Mouse (Mus musculus) liver, embryonic 11.5 days (tissue): Measurements from ENCODE around the gene Lhx8. TPM values are rescaled to one million over a fixed set of nuclear protein-coding genes. Genes with fewer than 3 reads are reported as not detected.

Experiments
- ATAC-seq: fragments of 200-750 bp; cut with Nextera tagmentation; replicated peaks from 2 replicates; pipeline ENCODE4 v1.8.0; 2017; ENCODE audit warnings: moderate number of reproducible peaks, mild to moderate bottlenecking, moderate TSS enrichment, moderate library complexity; ENCODE audit not compliant: low FRiP score
- DNase-seq: peaks from one replicate; pipeline ENCODE4 v3.0.0-alpha.2; 2017; ENCODE audit warnings: low spot score
- H3K27ac ChIP-seq: fragments of 300-500 bp; sonication (generic); 2 replicates; pipeline ENCODE4 v1.5.1; 2014; ENCODE audit warnings: mild to moderate bottlenecking, low read depth, low read length, control low read depth
- H3K27me3 ChIP-seq: fragments of 300-500 bp; sonication (generic); replicated peaks from 2 replicates; pipeline ENCODE4 v1.6.1; 2014; ENCODE audit warnings: low read length, mixed read lengths; ENCODE audit not compliant: control insufficient read depth, insufficient read depth
- H3K36me3 ChIP-seq: fragments of 300-500 bp; sonication (generic); 2 replicates; pipeline ENCODE4 v1.6.1; 2014; ENCODE audit warnings: mild to moderate bottlenecking, low read length, moderate library complexity, mixed read lengths; ENCODE audit not compliant: control insufficient read depth, insufficient read depth
- H3K4me1 ChIP-seq: fragments of 300-500 bp; sonication (generic); replicated peaks from 2 replicates; pipeline ENCODE4 v1.6.1; 2014; ENCODE audit warnings: low read length, mixed read lengths; ENCODE audit not compliant: control insufficient read depth, insufficient read depth
- H3K4me2 ChIP-seq: fragments of 300-500 bp; sonication (generic); 2 replicates; pipeline ENCODE4 v1.6.1; 2014; ENCODE audit warnings: mild to moderate bottlenecking, control low read depth, moderate library complexity
- H3K4me3 ChIP-seq: fragments of 300-500 bp; sonication (generic); 2 replicates; pipeline ENCODE4 v1.5.1; 2014; ENCODE audit warnings: low read depth, low read length, control low read depth
- H3K9ac ChIP-seq: fragments of 300-500 bp; sonication (generic); 2 replicates; pipeline ENCODE4 v1.6.1; 2014; ENCODE audit warnings: low read depth, low read length, control low read depth
- H3K9me3 ChIP-seq: fragments of 300-500 bp; sonication (generic); 2 replicates; pipeline ENCODE4 v1.6.1; 2016; ENCODE audit warnings: low read length, inconsistent platforms, mixed read lengths; ENCODE audit not compliant: control insufficient read depth
- WGBS: fragments of 180-500 bp; shearing (Covaris S2); extraction: QIAGEN DNeasy Blood & Tissue Kit; methylation state at CpG from one replicate; pipeline ENCODE4 v1.1.7; 2014; 5-methylcytosine and 5-hydroxymethylcytosine counted together
- polyA plus RNA-seq: library from polyadenylated mRNA; unstranded; fragments of >200 nt; fragmentation: Nextera tagmentation; extraction: Ambion mirVana; gene quantifications from 2 replicates; pipeline ENCODE4 v1.2.1, GENCODE M21; 2014

The Lhx8 gene
- polyA plus RNA-seq, 1 experiment from 2014 or later, result 0.10 TPM

DNA sequence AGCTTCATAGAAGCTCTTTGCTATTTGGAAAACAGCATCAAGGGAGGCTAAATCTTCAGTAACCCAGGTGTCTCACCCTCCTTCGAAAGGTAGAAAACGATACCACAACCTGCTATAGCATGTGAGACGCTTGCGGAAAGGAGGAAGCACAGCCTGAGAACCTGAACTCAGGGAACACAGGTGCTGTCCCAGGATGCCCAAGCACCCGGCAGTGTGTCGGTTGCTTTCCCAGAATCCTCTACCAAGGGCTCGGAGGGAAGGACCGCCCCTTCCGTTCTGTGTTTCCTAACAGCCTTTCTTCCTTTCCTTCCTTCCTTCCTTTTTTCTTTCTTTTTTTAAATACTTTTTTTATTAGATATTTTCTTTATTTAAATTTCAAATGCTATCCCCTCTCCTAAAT, 30.5 kb downstream of the Lhx8 start:
- H3K4me2 ChIP-seq, result no peak overlapping the region
- H3K9me3 ChIP-seq, result no peaks in the 10 kb centered on the region
- H3K27ac ChIP-seq, result no peak overlapping the region
- no peaks in the 10 kb centered on the region for H3K27me3 ChIP-seq
- WGBS, result 89% methylated on average over 9 of the region's 9 CpGs
- no peaks in the 10 kb centered on the region for H3K36me3 ChIP-seq
- ATAC-seq (no peak), DNase-seq (no peak)
- H3K4me3 ChIP-seq, result no peak overlapping the region
- H3K9ac ChIP-seq, result no peak overlapping the region
- H3K4me1 ChIP-seq, result peaks cover 2% of the 10 kb centered on the region; the same call in 1 of the 2 replicates

DNA sequence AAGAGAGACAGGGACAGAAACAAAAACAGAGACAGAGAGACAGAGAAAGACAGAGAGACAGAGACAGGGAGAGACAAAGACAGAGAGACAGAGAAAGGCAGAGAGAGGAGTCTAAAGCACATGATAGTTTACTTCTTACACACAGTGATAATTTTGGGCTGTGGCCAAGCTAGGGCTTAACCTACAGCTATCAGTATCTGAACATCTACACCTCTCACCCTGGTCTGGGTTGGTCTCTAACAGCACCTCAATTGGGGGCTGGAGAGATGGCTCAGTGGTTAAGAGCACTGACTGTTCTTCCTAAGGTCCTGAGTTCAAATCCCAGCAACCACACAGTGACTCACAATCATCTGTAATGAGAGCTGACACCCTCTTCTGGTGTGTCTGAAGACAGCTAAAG, 32.0 kb downstream of the Lhx8 start:
- Histone ChIP-seq H3K4me3 (no peak overlapping the region), H3K4me1 (peaks cover 2% of the 10 kb centered on the region; the same call in 1 of the 2 replicates), H3K27ac (no peak overlapping the region), H3K9me3 (no peaks in the 10 kb centered on the region), H3K27me3 (no peaks in the 10 kb centered on the region), H3K36me3 (no peaks in the 10 kb centered on the region), H3K4me2 (no peak overlapping the region), H3K9ac (no peak overlapping the region)
- ATAC-seq, result peak; percentile 62
- no peak for DNase-seq

DNA sequence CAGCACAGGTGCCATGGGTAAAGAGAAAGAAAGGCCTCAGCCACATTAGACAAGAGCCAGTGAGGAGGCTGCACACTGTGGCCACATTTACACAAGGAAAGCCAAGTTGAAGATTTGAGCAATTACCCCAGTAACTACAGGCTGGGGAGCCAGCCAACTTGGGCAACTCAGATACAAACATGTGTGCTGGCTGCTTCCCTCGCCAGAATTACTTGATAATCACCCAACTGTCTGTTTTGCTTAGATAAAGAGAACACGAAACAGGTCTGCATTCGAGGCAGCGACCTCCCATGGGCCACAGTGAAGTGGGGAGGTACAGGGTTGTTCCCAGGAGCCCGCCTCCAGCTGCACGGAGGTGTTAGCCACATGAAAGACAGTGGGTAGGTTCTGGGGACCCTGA, 33.0 kb downstream of the Lhx8 start:
- 38% methylated on average over 6 of the region's 6 CpGs for WGBS
- Histone ChIP-seq H3K4me1 (peaks cover 2% of the 10 kb centered on the region; the same call in 1 of the 2 replicates), H3K27me3 (no peaks in the 10 kb centered on the region), H3K9me3 (no peaks in the 10 kb centered on the region), H3K4me3 (no peak overlapping the region), H3K4me2 (no peak overlapping the region), H3K36me3 (no peaks in the 10 kb centered on the region), H3K9ac (no peak overlapping the region), H3K27ac (no peak overlapping the region)
- ATAC-seq (peak; percentile 82), DNase-seq (no peak)

DNA sequence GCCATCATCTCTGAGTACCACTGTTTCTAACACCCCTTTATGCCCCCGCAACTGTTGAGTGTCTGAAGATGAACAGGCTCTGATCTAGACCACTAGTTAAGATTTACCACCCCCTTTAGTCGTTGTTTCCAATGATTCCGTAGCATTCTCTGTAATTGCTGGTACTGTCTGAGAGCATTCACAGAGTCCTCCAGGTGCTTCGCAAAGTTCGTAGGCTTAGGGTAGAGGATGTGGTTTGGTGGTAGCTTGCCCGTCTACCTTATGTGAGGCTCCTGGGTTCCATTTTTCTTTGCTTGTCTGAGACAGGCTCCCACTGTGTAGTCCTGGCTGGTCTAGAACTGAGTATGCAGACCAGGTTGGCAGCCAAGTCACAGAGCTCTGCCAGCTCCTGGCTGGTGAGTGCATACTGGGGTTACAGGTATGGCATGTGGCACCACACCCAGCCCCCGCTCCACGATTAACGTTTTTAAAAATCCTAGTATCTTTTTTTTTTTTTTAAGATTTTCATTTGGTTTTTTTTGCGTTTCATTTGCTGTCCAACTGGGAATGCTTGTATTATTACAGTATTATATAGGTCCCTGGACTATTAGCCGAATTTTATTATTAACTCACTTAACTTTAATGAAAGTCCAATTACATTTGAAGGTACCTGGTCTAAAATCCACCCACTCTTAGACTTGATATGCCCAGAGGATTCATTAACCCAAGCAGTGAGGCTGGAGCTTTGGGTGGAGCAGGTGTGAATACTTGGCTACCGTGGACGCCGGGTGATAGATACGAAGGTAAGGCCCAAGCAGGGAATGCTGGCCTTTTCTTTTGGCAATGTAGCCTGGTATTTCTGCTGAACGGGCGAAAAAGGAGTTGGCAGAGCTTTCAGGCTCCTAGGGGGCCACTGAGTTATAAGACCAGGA, 35.3 kb downstream of the Lhx8 start:
- H3K4me1 ChIP-seq, result peaks cover 2% of the 10 kb centered on the region; the same call in 1 of the 2 replicates
- no peak for ATAC-seq
- H3K36me3 ChIP-seq, result no peaks in the 10 kb centered on the region
- no peaks in the 10 kb centered on the region for H3K27me3 ChIP-seq
- no peak overlapping the region for H3K9ac ChIP-seq
- H3K27ac ChIP-seq, result no peak overlapping the region
- H3K4me2 ChIP-seq, result no peak overlapping the region
- H3K9me3 ChIP-seq, result no peaks in the 10 kb centered on the region
- WGBS, result 87% methylated on average over 17 of the region's 17 CpGs
- H3K4me3 ChIP-seq, result no peak overlapping the region
- no peak for DNase-seq

DNA sequence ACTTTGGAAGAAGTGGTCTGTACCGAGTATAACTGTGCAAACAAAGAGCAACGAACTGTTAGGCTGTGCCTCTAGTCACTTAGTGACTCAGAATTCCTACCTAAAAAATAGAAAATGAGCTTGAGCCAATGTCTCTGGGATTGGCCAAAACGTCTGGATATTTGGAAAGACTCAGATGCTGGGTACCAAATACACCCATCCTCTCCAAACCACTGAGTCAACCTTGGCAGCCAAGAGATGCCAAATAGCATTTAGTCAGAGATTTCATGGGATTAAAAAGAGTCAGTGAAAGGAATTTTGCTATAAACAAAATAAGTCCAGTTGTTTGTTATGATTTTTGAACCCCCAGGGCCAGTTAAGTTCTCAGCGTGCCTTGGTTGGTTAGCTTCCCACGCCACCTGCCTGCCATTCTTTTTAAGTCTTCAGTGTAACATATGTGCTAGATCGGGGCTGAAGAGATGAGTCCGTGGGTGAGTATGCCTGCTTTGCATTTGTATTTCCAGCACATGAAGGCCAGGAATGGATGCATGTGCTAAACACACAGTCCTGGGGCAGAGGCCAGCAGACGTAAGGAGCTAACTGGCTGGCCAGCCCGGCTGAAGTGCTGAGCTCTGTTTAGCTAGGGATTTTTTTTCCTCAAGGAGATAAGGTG, 36.5 kb downstream of the Lhx8 start:
- WGBS, result 70% methylated on average over 9 of the region's 9 CpGs
- Histone ChIP-seq H3K4me2 (no peak overlapping the region), H3K9ac (no peak overlapping the region), H3K9me3 (no peaks in the 10 kb centered on the region), H3K4me3 (no peak overlapping the region), H3K36me3 (no peaks in the 10 kb centered on the region), H3K27me3 (no peaks in the 10 kb centered on the region), H3K27ac (no peak overlapping the region), H3K4me1 (peaks cover 2% of the 10 kb centered on the region; the same call in 1 of the 2 replicates)
- ATAC-seq (no peak), DNase-seq (no peak)

DNA sequence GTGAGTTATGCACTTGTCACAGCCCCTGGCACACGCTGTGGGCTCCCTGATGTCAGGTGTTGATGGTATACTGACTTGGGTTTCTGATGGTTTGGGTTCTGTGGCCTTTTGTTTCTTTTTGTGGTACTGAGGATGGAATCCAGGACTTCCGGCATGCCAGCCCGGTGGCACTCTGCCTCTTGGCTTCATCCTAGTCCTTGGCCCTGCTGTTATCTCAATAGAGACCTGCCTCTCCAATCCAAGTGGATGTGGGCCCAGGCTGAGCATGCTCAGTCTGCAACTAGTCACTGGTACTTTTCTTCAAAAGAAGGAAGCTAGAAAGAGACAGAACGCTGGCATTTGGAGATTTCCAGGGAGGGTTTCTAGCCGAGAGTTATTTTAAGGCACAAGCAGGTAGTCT, 38.3 kb downstream of the Lhx8 start:
- no peaks in the 10 kb centered on the region for H3K9me3 ChIP-seq
- 76% methylated on average over 5 of the region's 5 CpGs for WGBS
- no peak overlapping the region for H3K9ac ChIP-seq
- H3K4me2 ChIP-seq, result no peak overlapping the region
- ATAC-seq (no peak), DNase-seq (no peak)
- no peaks in the 10 kb centered on the region for H3K36me3 ChIP-seq
- H3K27ac ChIP-seq, result no peak overlapping the region
- no peaks in the 10 kb centered on the region for H3K4me1 ChIP-seq
- no peak overlapping the region for H3K4me3 ChIP-seq
- no peaks in the 10 kb centered on the region for H3K27me3 ChIP-seq

DNA sequence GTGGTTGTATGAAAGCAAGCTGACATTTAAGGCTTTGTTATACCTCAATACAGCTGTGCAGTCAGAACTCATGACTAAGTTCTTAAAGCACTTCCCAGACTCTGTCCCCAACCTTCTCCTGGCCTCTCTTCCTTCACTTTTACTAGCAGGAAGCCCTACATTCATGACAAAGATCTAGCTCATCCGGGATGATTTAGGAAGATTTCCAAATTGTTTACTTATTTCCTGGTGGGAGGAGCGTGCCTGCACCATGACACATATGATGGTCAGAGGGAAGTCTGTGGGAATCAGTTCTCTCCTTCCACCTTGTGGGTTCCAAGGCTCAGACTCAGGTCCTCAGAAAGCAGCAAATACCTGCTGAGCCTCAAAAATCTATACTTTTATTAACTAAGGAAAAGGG, 40.1 kb downstream of the Lhx8 start:
- ATAC-seq, result no peak
- WGBS, result 66% methylated on average over 2 of the region's 2 CpGs

DNA sequence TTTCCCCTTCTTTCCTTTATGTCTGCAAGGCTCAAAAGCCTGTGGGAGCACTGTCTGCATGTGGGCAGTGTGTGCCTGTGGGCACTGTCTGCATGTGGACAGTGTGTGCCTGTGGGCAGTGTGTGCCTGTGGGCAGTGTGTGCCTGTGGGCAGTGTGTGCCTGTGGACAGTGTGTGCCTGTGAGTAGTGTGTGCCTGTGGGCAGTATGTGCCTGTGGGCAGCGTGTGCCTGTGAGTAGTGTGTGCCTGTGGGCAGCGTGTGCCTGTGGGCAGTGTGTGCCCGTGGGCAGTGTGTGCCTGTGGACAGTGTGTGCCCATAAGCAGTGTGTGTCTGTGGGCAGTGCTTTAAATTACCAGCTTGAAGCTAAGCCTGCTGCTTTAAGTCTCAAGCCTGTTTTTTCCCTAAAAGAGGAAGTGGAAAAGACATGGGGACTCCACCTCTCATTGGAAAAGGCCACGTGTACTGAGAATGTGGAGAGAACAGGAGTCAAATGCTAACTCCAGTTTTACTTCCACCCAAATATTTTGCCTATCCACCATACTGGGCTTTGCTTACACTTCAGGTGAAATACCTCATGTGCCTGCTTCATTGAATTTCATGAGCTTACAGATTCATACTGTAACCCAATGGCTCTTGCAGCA, 41.9 kb downstream of the Lhx8 start:
- H3K4me3 ChIP-seq, result no peak overlapping the region
- no peak overlapping the region for H3K4me2 ChIP-seq
- H3K36me3 ChIP-seq, result no peaks in the 10 kb centered on the region
- no peak overlapping the region for H3K9ac ChIP-seq
- no peaks in the 10 kb centered on the region for H3K27me3 ChIP-seq
- H3K27ac ChIP-seq, result no peak overlapping the region
- H3K4me1 ChIP-seq, result no peaks in the 10 kb centered on the region
- H3K9me3 ChIP-seq, result no peaks in the 10 kb centered on the region
- ATAC-seq (no peak), DNase-seq (no peak)
- WGBS, result 70% methylated on average over 4 of the region's 4 CpGs

More for the DNA sequence above, 40.1 kb downstream of the Lhx8 start:
- no peak for DNase-seq
- Histone ChIP-seq H3K36me3 (no peaks in the 10 kb centered on the region), H3K4me2 (no peak overlapping the region), H3K27me3 (no peaks in the 10 kb centered on the region), H3K9me3 (no peaks in the 10 kb centered on the region), H3K4me1 (no peaks in the 10 kb centered on the region), H3K9ac (no peak overlapping the region), H3K27ac (no peak overlapping the region), H3K4me3 (no peak overlapping the region)
